Mouse (Mus musculus): ENCODE data around the gene Lpp.

DNA sequence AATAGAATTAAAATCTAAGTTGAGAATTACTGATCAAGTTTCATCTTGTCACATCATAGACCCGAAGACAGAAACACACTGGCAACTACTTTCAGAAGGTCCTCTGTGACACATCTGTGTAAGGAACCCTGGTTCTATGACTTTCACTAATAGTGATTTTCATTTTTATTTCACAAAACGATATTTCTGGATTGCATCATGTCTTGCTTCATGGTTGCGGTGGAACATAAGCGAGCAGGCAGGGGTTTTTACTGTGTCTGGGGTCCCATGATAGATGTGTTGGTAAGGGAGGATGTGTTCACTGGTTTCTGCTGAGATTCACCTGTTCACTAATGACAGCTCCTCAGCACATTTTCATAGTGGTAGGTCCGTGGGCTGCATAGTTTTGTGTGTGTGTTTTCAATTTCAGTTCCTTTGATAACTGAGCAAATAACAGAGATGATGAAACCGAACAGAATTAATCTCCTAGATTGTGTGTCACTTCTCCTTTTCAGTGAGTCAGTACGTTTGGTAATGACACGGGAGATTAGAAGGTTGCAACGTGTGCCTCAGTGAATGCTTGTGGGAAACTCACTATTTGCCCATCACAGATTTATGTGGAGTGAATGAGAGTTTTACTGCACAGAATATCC, 466.3 kb downstream of the Lpp start:
- no peak for TF ChIP-seq MAZ (IDR thresholded peaks at IDR 0.05; ENCODE audit: low read depth, low read length)
- no peak for TF ChIP-seq CTCF (conservative IDR thresholded peaks at IDR 0.05 in 1 of 2, IDR thresholded peaks at IDR 0.05 in 1 of 2; ENCODE audit: low read depth in 2 of 2, low read length in 2 of 2)
- TF ChIP-seq E2F4 (IDR thresholded peaks at IDR 0.05; ENCODE audit: insufficient replicate concordance, low read depth, low read length), result no peak
- TF ChIP-seq NRF1 (IDR thresholded peaks at IDR 0.05; ENCODE audit: low read depth, low read length), result no peak
- no peak for TF ChIP-seq POLR2A (IDR thresholded peaks at IDR 0.05; ENCODE audit: low read depth, low read length)
- TF ChIP-seq TCF12 (IDR thresholded peaks at IDR 0.05; ENCODE audit: low read depth, low read length), result no peak
- TF ChIP-seq UBTF (IDR thresholded peaks at IDR 0.05; ENCODE audit: low read depth, low read length), result no peak
- no peak for TF ChIP-seq SMC3 (IDR thresholded peaks at IDR 0.05; ENCODE audit: low read depth, low read length)
- no peak for TF ChIP-seq NELFE (IDR thresholded peaks at IDR 0.05; ENCODE audit: low read depth, low read length)
- no peak for TF ChIP-seq USF1 (IDR thresholded peaks at IDR 0.05; ENCODE audit: low read depth, low read length)

Measured in CH12.LX (cell line).